Mouse (Mus musculus) lung, embryonic 14.5 days (tissue): ENCODE measurements around the gene Ighmbp2. TPM values are rescaled to one million over a fixed set of nuclear protein-coding genes. Genes with fewer than 3 reads are reported as not detected.
"Not testable (repeated sequence)": the region's sequence is repeated elsewhere in the genome, so short reads cannot be mapped to it uniquely, and the experiment has no call there.

ENCODE experiments used
- ATAC-seq: fragments of 200-750 bp; cut with Nextera tagmentation; 2 replicates; pipeline ENCODE4 v1.8.0; 2017; ENCODE audit warnings: mild to moderate bottlenecking, moderate TSS enrichment, moderate library complexity; ENCODE audit not compliant: insufficient read depth
- DNase-seq: peaks from one replicate; pipeline ENCODE4 v3.0.0-alpha.2; 2015
- H3K27ac ChIP-seq: fragments of 300-500 bp; sonication (generic); 2 replicates; pipeline ENCODE4 v1.5.1; 2014; ENCODE audit warnings: low read depth, mild to moderate bottlenecking, moderate library complexity
- H3K27me3 ChIP-seq: fragments of 300-500 bp; sonication (generic); 2 replicates; pipeline ENCODE4 v1.6.1; 2014; ENCODE audit warnings: low read length, control low read depth; ENCODE audit not compliant: insufficient read depth
- H3K36me3 ChIP-seq: fragments of 300-500 bp; sonication (generic); 2 replicates; pipeline ENCODE4 v1.6.1; 2014; ENCODE audit warnings: control low read depth; ENCODE audit not compliant: insufficient read depth
- H3K4me1 ChIP-seq: fragments of 300-500 bp; sonication (generic); 2 replicates; pipeline ENCODE4 v1.6.1; 2014; ENCODE audit warnings: antibody characterized with exemption, control low read depth; ENCODE audit not compliant: insufficient read depth
- H3K4me2 ChIP-seq: fragments of 300-500 bp; sonication (generic); 2 replicates; pipeline ENCODE4 v1.6.1; 2014; ENCODE audit warnings: mild to moderate bottlenecking
- H3K4me3 ChIP-seq: fragments of 300-500 bp; sonication (generic); 2 replicates; pipeline ENCODE4 v1.5.1; 2014; ENCODE audit warnings: low read depth, low read length
- H3K9ac ChIP-seq: fragments of 300-500 bp; sonication (generic); 2 replicates; pipeline ENCODE4 v1.6.1; 2014
- H3K9me3 ChIP-seq: fragments of 300-500 bp; sonication (generic); 2 replicates; pipeline ENCODE4 v1.6.1; 2016; ENCODE audit warnings: low read depth, low read length, control low read depth
- CTCF ChIP-seq: IDR thresholded peaks from 2 replicates; pipeline ENCODE4 v1.5.1; 2016; ENCODE audit warnings: antibody characterized with exemption, low read depth
- WGBS: fragments of 180-500 bp; shearing (Covaris S2); extraction: QIAGEN DNeasy Blood & Tissue Kit; methylation state at CpG from one replicate; pipeline ENCODE4 v1.1.7; 2014; 5-methylcytosine and 5-hydroxymethylcytosine counted together
- microRNA-seq: library from miRNA; unstranded; fragments of <30 nt; microRNA quantifications from one replicate; pipeline ENCODE4, GENCODE M21; 2016; ENCODE audit warnings: borderline number of aligned reads
- polyA plus RNA-seq: library from polyadenylated mRNA; unstranded; fragments of >200 nt; fragmentation: Nextera tagmentation; extraction: Ambion mirVana; gene quantifications from 2 replicates; pipeline ENCODE4 v1.2.1, GENCODE M21; 2014

Gene Ighmbp2
- polyA plus RNA-seq, 1 experiment from 2014 or later = 9.7 TPM

GRCm38 (mm10) chr19:3261336-3261735 lies 21.5 kb downstream of the Ighmbp2 start:
- Histone ChIP-seq H3K9me3 (no peaks in the 10 kb centered on the region), H3K36me3 (peaks cover 59% of the 10 kb centered on the region), H3K27me3 (no peaks in the 10 kb centered on the region), H3K27ac (no peak overlapping the region), H3K4me2 (no peak overlapping the region), H3K9ac (no peak overlapping the region), H3K4me1 (no peaks in the 10 kb centered on the region), H3K4me3 (no peak overlapping the region)
- WGBS = 88% methylated on average over 7 of the region's 7 CpGs
- DNase-seq (no peak), ATAC-seq (no peak)
- no peak for TF ChIP-seq CTCF

GRCm38 (mm10) chr19:3260591-3260990 lies 22.2 kb downstream of the Ighmbp2 start:
- H3K9me3 ChIP-seq = no peaks in the 10 kb centered on the region
- H3K4me2 ChIP-seq = no peak overlapping the region
- peaks cover 52% of the 10 kb centered on the region for H3K36me3 ChIP-seq
- no peak for TF ChIP-seq CTCF
- WGBS = 88% methylated on average over 3 of the region's 3 CpGs
- no peak overlapping the region for H3K4me3 ChIP-seq
- no peak overlapping the region for H3K9ac ChIP-seq
- H3K4me1 ChIP-seq = no peaks in the 10 kb centered on the region
- H3K27ac ChIP-seq = no peak overlapping the region
- no peaks in the 10 kb centered on the region for H3K27me3 ChIP-seq
- no peak for DNase-seq
- no peak for ATAC-seq

- Histone ChIP-seq H3K9me3 (no peaks in the 10 kb centered on the region), H3K27ac (no peak overlapping the region), H3K4me3 (no peak overlapping the region), H3K36me3 (peaks cover 46% of the 10 kb centered on the region), H3K4me2 (no peak overlapping the region), H3K4me1 (no peaks in the 10 kb centered on the region), H3K27me3 (no peaks in the 10 kb centered on the region), H3K9ac (no peak overlapping the region)
- ATAC-seq (no peak), DNase-seq (no peak)
- TF ChIP-seq CTCF = no peak
- WGBS = 92% methylated on average over 8 of the region's 8 CpGs
Observed at GRCm38 (mm10) chr19:3260016-3260415, 22.8 kb downstream of the Ighmbp2 start.

- not testable (repeated sequence) for H3K27ac ChIP-seq, H3K27me3 ChIP-seq, H3K36me3 ChIP-seq, H3K4me3 ChIP-seq, H3K9me3 ChIP-seq, H3K4me2 ChIP-seq, H3K4me1 ChIP-seq, DNase-seq, H3K9ac ChIP-seq, ATAC-seq
- 58% methylated on average over 3 of the region's 6 CpGs for WGBS
Observed at GRCm38 (mm10) chr19:3225261-3225660, 57.6 kb downstream of the Ighmbp2 start.

- 71% methylated on average over 1 of the region's 1 CpGs for WGBS
- ATAC-seq, H3K27me3 ChIP-seq, H3K9ac ChIP-seq, H3K9me3 ChIP-seq, H3K27ac ChIP-seq, H3K4me3 ChIP-seq, DNase-seq, H3K36me3 ChIP-seq, H3K4me2 ChIP-seq, H3K4me1 ChIP-seq: not testable (repeated sequence)
Observed at GRCm38 (mm10) chr19:3214937-3215336, 67.9 kb downstream of the Ighmbp2 start.

Small RNA genes lying within 50 kb of the gene (microRNA-seq; reads per million reads assigned to microRNA genes)
- 0.95 reads per million for gene Mir6984

Other genes starting within 250 kb of the Ighmbp2 start
- gene Mrpl21, start 116 bp downstream of the Ighmbp2 start, polyA plus RNA-seq = 127 and 130 TPM in 2 replicates
- gene Cpt1a, start 39.3 kb upstream of the Ighmbp2 start, polyA plus RNA-seq = 18.9 and 19.7 TPM in 2 replicates
- 0.22 and 0.39 TPM in 2 replicates for gene Tesmin, start 105.8 kb upstream of the Ighmbp2 start, polyA plus RNA-seq
- gene Gal, start 131.5 kb upstream of the Ighmbp2 start, polyA plus RNA-seq = 1.7 and 2.3 TPM in 2 replicates